Mouse (Mus musculus): ENCODE measurements around the gene Ndel1.

The Ndel1 gene

DNA sequence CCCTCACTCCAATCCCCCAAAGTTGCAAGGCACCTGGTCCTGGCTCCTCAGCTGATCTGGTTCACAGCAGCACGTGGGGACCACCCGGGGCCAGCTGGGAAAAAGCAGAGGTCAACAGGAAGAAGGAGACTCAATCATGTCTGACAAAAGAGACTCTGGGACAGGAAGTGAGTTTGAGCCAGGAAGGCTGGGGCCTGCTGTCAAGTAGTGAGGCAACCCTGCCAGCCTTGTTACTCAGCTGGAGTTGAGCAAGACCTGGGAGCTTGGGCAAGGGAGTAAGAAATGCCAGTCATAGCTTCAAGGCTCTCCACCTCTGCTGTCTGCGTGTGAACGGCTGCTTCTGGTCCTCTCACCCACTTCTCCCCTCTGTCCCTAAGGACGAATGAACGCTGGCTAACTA lies at the start of gene Ndel1:
Gene Ndel1 (minus strand): TSS at position 111 of the 400 bp plus-strand sequence.
- TF ChIP-seq GATA4 (IDR thresholded peaks at IDR 0.05; ENCODE audit: insufficient replicate concordance, low read length): no peak; the same call in 1 of the 2 replicates

DNA sequence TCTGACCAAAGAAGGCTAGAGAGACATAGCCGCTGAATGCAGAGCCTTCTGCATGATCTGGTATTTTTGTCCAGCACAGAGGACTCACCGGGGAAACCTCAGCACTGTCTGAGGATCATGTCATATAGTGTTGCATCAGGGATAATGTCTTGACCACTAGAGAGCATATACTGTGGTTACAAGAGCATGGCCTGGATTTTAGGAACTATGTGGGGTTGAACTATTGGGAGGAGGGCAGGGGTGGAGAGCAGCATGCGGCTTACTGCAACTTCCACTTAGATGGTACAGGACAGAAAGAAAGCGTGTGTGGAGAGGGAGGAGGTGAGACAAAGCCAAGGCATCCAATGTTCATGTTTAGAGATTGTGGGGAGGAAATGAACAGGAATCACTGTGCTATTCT lies 42.9 kb upstream of the Ndel1 start:
- no peak for TF ChIP-seq GATA4 (IDR thresholded peaks at IDR 0.05; ENCODE audit: insufficient replicate concordance, low read length)

DNA sequence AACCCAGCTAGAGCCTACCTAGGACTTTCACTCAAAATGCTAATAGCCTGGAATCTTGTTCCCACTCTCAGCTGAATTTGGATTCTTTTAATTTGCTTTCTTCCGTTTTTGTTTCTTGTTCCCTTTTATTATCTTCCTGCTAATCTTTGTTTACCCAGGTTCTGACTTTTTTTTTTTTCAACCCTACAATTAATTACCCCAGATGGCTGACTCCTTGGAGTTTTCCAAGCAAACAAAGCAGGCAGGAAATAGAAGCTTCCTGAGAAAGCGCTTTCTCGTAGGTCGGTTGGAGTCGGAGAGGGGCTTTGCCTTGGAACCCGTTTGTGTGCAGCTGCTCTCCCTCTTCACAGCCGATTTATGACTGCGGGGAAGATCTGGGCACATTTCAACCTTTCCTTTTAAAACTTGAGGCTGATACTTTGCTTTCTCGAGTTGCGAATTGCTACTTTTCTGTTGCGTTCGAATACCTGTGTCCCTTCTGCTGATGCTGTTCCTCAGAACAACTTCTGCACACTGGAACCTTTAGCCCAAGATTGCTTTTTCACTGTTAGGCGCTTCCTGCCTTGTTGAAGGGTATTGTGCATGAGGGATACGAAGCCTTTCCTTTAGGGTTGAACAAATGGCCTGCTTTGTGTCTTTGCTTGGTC lies 40.0 kb upstream of the Ndel1 start:
- no peak for TF ChIP-seq GATA4 (IDR thresholded peaks at IDR 0.05; ENCODE audit: insufficient replicate concordance, low read length)

DNA sequence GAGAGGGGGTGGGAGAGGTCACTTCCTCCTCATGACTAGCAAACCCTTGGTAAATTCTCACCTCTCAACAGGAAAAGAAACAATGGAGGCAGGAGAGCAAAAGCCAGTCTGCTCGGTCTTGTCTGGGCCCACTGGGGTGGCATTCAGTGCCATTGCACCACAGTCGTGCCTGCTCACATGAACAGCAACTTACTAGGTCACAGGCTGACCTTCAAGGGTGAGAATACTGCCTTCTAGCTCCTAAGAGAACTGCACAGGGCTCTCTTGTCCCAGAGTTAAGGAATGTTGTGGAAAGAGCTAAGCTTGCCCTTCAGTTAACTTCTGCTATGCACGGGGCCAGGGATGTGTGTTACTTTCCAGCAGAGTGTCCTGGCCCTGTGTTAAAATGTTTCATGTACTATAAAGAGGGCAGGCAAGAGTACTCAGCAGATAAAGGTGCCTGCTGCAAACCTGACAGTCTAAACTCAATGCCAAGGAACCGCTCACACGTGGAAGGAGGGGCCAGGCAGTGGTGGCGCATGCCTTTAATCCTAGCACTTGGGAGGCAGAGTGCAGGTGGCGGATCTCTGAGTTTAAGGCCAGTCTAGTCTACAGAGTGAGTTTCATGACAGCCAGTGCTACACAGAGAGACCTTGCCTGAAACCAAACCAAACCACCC lies 37.3 kb upstream of the Ndel1 start:
- TF ChIP-seq GATA4 (IDR thresholded peaks at IDR 0.05; ENCODE audit: insufficient replicate concordance, low read length): no peak

DNA sequence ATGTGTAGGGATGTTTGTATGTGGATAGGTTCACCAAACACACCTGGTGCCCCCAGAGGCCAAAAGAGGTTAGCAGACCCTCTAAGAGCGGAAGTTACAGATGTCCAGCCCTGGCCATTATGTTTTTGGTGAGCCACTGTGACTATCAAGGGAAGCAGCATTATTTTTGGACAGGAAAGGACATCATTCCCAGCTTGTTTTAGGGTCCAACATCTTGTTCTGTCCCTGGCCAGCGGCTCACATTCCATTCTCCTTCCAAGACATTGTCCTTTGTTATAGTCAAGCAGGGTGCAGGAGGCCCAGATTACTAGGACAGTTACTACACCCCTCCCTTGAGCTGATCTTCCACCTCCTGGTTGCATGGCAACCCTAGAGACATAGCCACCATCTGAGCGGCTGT lies 35.6 kb upstream of the Ndel1 start:
- no peak for TF ChIP-seq GATA4 (IDR thresholded peaks at IDR 0.05; ENCODE audit: insufficient replicate concordance, low read length)

DNA sequence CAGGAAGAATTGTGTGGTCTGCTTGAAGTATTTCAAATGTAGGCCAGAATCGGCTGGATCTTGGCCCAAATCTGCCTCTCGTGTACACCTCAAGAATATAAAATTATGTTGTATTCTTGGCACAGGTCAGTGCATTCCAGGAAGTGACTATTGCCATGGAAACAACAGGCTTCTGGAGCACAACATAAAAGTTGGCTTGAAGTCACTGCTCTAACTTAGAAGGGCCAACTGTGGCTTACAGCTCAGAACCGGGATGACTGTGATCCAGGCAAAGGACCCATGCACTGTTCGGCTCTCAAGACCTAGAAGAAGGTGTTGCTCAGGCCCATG lies 34.8 kb upstream of the Ndel1 start:
- TF ChIP-seq GATA4 (IDR thresholded peaks at IDR 0.05; ENCODE audit: insufficient replicate concordance, low read length): no peak

DNA sequence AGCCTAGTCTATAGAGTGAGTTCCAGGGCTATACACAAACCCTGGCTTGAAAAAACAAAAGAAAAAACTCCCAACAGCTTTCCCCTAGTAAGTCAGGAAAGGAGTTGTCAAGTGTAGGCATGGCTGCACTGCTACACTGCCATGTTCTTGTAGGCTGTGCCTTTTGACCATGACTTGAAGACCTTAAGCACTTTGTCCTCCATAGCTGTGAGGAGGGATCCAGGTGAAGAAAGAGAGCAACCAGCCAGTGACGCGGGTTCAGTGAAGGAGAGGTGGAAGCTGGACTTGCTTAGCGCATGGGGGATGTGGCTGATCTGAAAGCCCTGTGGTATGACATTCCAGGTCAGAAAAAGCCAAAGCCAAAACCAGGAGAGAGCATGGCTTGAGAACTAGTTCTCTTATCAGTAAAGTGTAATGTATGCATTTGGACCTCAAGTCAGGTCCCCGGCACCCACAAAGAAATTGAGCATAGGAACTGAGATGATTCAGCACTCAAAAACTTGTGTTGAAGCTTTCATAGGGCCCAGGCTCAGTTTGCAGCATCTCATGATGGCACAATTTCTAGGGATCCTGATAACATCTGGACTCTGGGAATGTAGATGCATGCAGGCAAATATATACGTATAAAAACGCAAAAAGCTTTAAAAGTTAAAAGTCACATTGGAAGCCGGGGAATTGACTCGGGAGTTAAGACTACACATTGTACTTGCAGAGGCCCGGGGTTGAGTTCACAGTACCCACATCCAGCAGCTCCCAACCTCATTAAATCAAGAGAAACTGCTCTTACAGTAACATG lies 34.2 kb upstream of the Ndel1 start:
- TF ChIP-seq GATA4 (IDR thresholded peaks at IDR 0.05; ENCODE audit: insufficient replicate concordance, low read length): no peak

DNA sequence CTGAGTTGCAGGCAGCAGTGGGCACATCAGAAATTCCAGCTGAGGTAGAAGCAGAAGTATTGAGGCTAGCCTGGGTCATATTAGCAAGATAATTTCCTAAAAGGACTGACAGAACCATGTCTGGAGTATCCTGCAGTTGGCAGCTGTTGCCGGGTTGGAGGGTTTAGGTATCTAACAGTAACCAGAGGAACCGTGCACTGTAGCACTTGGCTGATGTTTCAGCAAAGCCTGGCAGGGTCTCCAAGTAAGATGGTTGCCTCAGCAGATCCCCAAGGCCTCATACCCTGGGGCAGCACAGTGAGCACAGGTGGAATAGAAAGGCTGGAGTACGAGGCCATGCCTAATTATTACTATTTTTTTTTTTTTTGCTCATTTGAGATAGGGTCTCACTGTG lies 33.5 kb upstream of the Ndel1 start:
- no peak for TF ChIP-seq GATA4 (IDR thresholded peaks at IDR 0.05; ENCODE audit: insufficient replicate concordance, low read length)

DNA sequence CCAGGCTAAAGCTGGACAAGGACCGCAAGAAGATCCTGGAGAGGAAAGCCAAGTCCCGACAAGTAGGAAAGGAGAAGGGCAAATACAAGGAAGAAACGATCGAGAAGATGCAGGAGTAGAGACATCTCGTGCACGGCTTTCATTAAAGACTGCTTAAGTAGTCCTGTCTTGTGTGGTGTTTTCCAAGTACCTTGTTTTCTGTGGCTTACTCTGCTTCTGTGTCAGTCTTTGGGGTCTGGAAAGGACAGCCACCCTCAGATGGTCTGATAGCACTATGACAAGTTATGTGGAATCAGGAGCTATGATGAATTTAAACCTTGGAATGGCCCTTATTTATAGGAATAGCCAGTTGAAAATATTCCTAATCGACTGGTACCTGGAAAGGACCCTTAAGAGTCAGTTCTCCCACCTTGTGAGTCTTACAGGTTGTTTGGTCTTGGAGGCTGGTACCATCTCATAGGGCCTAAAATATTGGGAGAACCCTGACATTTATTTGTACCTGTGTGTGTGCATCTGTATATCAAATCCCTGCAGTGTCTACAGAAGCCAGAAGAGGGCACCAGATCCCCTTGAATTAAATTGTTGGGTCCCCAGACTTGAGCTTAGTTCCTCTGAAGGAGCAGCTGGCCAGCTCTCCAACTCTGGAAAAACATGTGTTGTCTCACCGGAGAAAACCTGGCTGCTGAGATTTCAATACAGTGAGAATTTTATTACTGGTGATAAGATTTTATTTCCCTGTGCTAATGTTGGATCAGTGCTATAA lies 32.9 kb upstream of the Ndel1 start:
- no peak for TF ChIP-seq GATA4 (IDR thresholded peaks at IDR 0.05; ENCODE audit: insufficient replicate concordance, low read length)

DNA sequence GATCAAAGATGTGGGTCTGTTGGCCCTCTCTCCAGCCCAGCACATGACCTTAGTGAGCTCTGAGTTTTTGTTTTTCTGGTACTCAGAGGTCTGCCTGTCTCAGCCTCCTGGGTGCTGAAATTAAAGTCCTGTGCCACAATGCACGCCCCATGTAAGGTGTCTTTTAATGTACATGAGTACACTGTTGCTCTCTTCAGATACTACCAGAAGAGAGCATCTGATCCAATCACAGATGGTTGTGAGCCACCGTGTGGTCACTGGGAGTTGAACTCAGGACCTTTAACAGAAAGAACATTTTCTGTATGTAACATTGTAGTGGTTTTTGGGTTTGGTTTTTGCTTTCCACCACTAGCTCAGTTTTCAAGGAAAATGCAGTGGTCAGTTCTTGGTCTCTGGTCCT lies 32.1 kb upstream of the Ndel1 start:
- no peak for TF ChIP-seq GATA4 (IDR thresholded peaks at IDR 0.05; ENCODE audit: insufficient replicate concordance, low read length)

DNA sequence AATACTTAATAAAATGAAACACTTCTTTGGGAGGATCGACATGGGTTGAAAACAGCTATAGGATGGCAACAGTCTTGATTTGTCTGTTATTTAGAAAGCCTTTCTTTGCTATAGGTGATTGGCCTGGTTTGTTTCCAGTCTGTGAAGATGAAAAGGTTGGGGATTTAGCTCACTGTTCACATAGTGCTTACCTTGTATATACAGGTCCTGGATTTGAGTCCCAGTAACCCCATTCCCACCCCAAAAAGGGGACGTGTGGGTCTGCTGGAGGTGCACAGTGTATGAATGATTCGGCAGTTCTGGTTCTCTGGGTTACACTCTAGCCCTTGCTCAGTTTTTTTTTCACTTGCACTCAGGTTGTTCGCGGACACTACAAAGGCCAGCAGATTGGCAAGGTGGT lies 31.2 kb upstream of the Ndel1 start:
- TF ChIP-seq GATA4 (IDR thresholded peaks at IDR 0.05; ENCODE audit: insufficient replicate concordance, low read length): no peak

DNA sequence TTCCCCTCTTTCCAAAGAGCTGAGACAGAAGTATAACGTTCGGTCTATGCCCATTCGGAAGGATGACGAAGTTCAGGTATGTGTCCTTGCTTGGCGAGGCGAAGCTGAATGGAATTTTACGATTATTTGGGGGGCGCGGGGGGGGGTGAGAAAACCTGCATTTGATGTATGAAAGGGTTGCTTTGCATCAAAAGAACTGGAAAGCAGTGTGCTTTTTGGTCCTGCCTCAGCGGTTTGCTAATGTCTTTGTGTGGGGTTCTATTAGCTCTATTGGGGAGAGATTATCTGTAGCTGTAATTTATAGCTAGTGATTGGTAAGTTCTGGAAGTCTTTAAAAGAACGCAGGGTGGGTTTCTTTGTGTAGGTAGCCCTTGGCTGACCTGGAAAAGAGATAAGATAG lies 30.7 kb upstream of the Ndel1 start:
- no peak for TF ChIP-seq GATA4 (IDR thresholded peaks at IDR 0.05; ENCODE audit: insufficient replicate concordance, low read length)

DNA sequence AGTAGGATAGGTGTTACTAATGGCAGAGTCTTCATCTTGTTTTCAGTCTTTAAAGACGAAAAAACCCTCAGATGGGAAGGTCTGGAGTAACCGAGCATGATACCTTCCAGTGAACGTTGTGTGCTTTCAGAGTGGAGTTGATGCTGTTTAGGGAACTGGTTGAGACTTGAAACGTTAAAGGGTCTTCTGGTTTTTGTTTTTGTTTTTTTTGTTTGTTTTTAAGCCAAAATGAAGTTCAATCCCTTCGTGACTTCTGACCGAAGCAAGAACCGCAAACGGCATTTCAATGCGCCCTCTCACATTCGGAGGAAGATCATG lies 30.3 kb upstream of the Ndel1 start:
- no peak for TF ChIP-seq GATA4 (IDR thresholded peaks at IDR 0.05; ENCODE audit: insufficient replicate concordance, low read length)

DNA sequence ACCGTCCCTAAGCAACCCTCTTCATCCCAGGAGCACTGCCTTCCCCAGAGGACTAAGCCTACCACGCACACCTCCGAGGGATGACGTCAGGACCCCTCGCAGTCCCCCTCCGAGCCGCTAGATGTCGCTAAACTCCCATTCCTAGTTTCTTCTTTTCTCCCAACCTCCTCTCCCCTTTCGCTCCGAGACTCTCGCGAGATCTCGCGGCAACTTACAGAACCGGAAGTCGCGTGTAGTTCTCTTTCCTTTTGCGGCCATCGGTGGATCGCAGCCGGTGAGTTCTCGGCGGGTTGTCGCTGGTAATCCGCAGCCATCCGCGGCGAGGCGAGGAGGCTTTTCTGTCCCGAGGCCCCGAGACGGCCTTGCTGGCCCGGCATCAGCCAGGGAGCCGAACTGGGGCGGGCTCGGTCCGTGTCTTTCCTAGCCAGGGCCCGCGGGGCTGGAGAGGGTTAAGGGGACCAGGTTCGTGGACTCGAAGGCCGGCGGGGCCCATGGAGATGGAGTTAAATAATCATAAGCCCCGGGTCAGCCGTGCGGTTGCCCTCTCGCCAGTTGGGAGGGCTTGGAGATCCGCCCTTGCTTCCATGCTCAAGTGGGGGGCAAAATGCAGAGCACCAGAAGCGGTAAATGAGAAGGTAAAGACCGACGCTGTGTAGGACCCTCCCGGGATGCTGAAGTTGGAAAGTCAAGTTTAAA lies 29.8 kb upstream of the Ndel1 start, which contains the start of gene Rpl26:
Gene Rpl26 (plus strand): TSS at position 233 of the 696 bp plus-strand sequence.
- TF ChIP-seq GATA4 (IDR thresholded peaks at IDR 0.05; ENCODE audit: insufficient replicate concordance, low read length): no peak

Measured in liver, adult (tissue).